Mouse (Mus musculus) heart, embryonic 14.5 days (tissue): ENCODE data around the gene Olfr959. TPM values are rescaled to one million over a fixed set of nuclear protein-coding genes. Genes with fewer than 3 reads are reported as not detected.

ENCODE experiments used
- ATAC-seq: fragments of 200-750 bp; cut with Nextera tagmentation; 2 replicates; pipeline ENCODE4 v1.8.0; 2017; ENCODE audit warnings: low read depth, moderate TSS enrichment; ENCODE audit not compliant: insufficient number of reproducible peaks, insufficient read depth, low FRiP score
- H3K27ac ChIP-seq, 2 experiments: fragments of 200-500 bp in 1 of 2; fragments of 300-500 bp in 1 of 2; sonication (generic) in 1 of 2; replicated peaks in 1 of 2; 2 replicates each; pipeline ENCODE4 v1.5.1; 2012 to 2014; ENCODE audit warnings: low read depth in 2 of 2, low read length in 2 of 2, control low read depth in 1 of 2, mild to moderate bottlenecking in 1 of 2, mixed read lengths in 1 of 2; ENCODE audit not compliant: control insufficient read depth in 1 of 2, insufficient read depth in 1 of 2
- H3K27me3 ChIP-seq: fragments of 300-500 bp; sonication (generic); 2 replicates; pipeline ENCODE4 v1.6.1; 2014; ENCODE audit warnings: mild to moderate bottlenecking, low read length, control low read depth; ENCODE audit not compliant: control insufficient read depth, insufficient read depth
- H3K36me3 ChIP-seq: fragments of 300-500 bp; sonication (generic); 2 replicates; pipeline ENCODE4 v1.6.1; 2014; ENCODE audit warnings: mild to moderate bottlenecking, control low read depth, low read length, mixed read lengths; ENCODE audit not compliant: control insufficient read depth, insufficient read depth
- H3K4me1 ChIP-seq, 2 experiments: fragments of 200-500 bp in 1 of 2; fragments of 300-500 bp in 1 of 2; sonication (generic) in 1 of 2; 2 replicates each; pipeline ENCODE4 v1.6.1; 2012 to 2014; ENCODE audit warnings: low read length in 2 of 2, control low read depth in 1 of 2, mixed read lengths in 1 of 2; ENCODE audit not compliant: control insufficient read depth in 2 of 2, insufficient read depth in 2 of 2
- H3K4me2 ChIP-seq: fragments of 300-500 bp; sonication (generic); 2 replicates; pipeline ENCODE4 v1.6.1; 2014; ENCODE audit warnings: mild to moderate bottlenecking, low read length
- H3K4me3 ChIP-seq, 2 experiments: fragments of 200-500 bp in 1 of 2; fragments of 300-500 bp in 1 of 2; sonication (generic) in 1 of 2; 2 replicates each; pipeline ENCODE4 v1.5.1; 2012 to 2014; ENCODE audit warnings: low read length in 2 of 2, mild to moderate bottlenecking in 2 of 2, control low read depth in 1 of 2, low read depth in 1 of 2, moderate library complexity in 1 of 2; ENCODE audit not compliant: control insufficient read depth in 1 of 2, insufficient read depth in 1 of 2
- H3K9ac ChIP-seq: fragments of 300-500 bp; sonication (generic); 2 replicates; pipeline ENCODE4 v1.6.1; 2014; ENCODE audit warnings: mild to moderate bottlenecking, low read length
- H3K9me3 ChIP-seq: fragments of 300-500 bp; sonication (generic); 2 replicates; pipeline ENCODE4 v1.6.1; 2016; ENCODE audit warnings: low read length, control low read depth; ENCODE audit not compliant: control insufficient read depth
- WGBS: fragments of 180-500 bp; shearing (Covaris S2); extraction: QIAGEN DNeasy Blood & Tissue Kit; methylation state at CpG from one replicate; pipeline ENCODE4 v1.1.7; 2014; 5-methylcytosine and 5-hydroxymethylcytosine counted together
- polyA plus RNA-seq: library from polyadenylated mRNA; unstranded; fragments of >200 nt; fragmentation: Nextera tagmentation; extraction: Ambion mirVana; gene quantifications from 2 replicates; pipeline ENCODE4 v1.2.1, GENCODE M21; 2014

The Olfr959 gene
- polyA plus RNA-seq, 1 experiment from 2014 or later: not detected

DNA sequence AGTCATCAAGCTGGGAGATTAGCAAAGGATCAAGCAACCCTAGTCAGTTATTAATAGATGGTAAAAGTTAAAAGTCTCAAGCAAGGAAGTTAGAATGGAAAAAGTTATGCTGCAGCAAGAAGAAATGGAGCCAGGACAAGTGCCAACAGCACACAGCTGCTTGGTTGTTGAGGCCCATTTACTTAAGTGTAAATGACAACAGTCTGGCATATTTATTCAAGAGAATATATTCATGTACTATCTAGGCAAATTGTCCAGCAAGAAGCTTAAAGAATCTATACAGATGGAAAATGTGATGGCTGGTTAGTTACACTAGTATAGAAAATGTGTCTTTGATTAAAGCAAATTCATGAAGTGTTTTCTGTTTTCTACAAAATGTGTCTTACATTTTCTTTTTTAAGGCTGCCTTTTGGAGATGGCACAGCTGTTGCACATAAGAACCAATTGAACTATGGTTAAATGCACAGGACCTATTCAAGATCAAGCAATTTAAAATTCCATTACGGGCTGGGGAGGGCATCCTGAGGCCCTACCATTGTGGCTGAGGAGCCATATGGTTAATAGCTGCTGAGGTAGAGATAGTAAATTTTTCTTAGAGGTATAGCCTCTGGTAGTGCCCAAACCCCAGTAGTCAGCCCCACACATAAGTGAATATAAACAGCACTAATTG lies 51.6 kb downstream of the Olfr959 start:
- WGBS: 90% methylated on average over 1 of the region's 1 CpGs
- no peak for ATAC-seq
- H3K4me3 ChIP-seq: no peak overlapping the region
- no peaks in the 10 kb centered on the region for H3K36me3 ChIP-seq
- no peaks in the 10 kb centered on the region for H3K4me1 ChIP-seq
- H3K27me3 ChIP-seq: no peaks in the 10 kb centered on the region
- H3K27ac ChIP-seq: no peak overlapping the region
- H3K4me2 ChIP-seq: no peak overlapping the region
- no peaks in the 10 kb centered on the region for H3K9me3 ChIP-seq
- no peak overlapping the region for H3K9ac ChIP-seq

Other genes starting within 250 kb of the Olfr959 start
- not detected in 2 replicates for gene Olfr948, start 249.5 kb downstream of the Olfr959 start, polyA plus RNA-seq
- not detected in 2 replicates for gene Olfr951, start 188.2 kb downstream of the Olfr959 start, polyA plus RNA-seq
- not detected in 2 replicates for gene Olfr952, start 148.4 kb downstream of the Olfr959 start, polyA plus RNA-seq
- not detected in 2 replicates for gene Olfr954, start 118.9 kb downstream of the Olfr959 start, polyA plus RNA-seq
- not detected in 2 replicates for gene Olfr955, start 103.6 kb downstream of the Olfr959 start, polyA plus RNA-seq
- not detected in 2 replicates for gene Olfr44, start 81.6 kb downstream of the Olfr959 start, polyA plus RNA-seq
- not detected in 2 replicates for gene Olfr957, start 59.8 kb downstream of the Olfr959 start, polyA plus RNA-seq
- not detected in 2 replicates for gene Olfr958, start 21.5 kb downstream of the Olfr959 start, polyA plus RNA-seq
- 9.2 and 9.6 TPM in 2 replicates for gene AW551984, start 28.8 kb upstream of the Olfr959 start, polyA plus RNA-seq
- not detected in 2 replicates for gene Olfr148, start 35.1 kb upstream of the Olfr959 start, polyA plus RNA-seq
- gene Olfr960, start 45.8 kb upstream of the Olfr959 start, polyA plus RNA-seq: not detected in 2 replicates
- gene Olfr961, start 69.5 kb upstream of the Olfr959 start, polyA plus RNA-seq: not detected in 2 replicates
- gene Olfr963, start 91.6 kb upstream of the Olfr959 start, polyA plus RNA-seq: not detected in 2 replicates
- not detected in 2 replicates for gene Olfr149, start 131.5 kb upstream of the Olfr959 start, polyA plus RNA-seq
- not detected in 2 replicates for gene Olfr965, start 135.8 kb upstream of the Olfr959 start, polyA plus RNA-seq
- gene Olfr150, start 155.4 kb upstream of the Olfr959 start, polyA plus RNA-seq: not detected in 2 replicates
- gene Olfr967, start 170.7 kb upstream of the Olfr959 start, polyA plus RNA-seq: not detected in 2 replicates
- gene Olfr968, start 207.7 kb upstream of the Olfr959 start, polyA plus RNA-seq: not detected in 2 replicates
- gene Olfr969, start 215.4 kb upstream of the Olfr959 start, polyA plus RNA-seq: not detected in 2 replicates
- gene Olfr970, start 233.3 kb upstream of the Olfr959 start, polyA plus RNA-seq: not detected in 2 replicates